Mouse (Mus musculus): ENCODE measurements around the gene 9530053A07Rik.
"Not testable (repeated sequence)": the region's sequence is repeated elsewhere in the genome, so short reads cannot be mapped to it uniquely, and the experiment has no call there.

Gene 9530053A07Rik

GRCm38 (mm10) chr7:28129166-28129565 is at the start of gene 9530053A07Rik:
Gene 9530053A07Rik (plus strand): TSS chr7:28129466.
- no peak for DNase-seq (ENCODE audit: low read depth, low spot score)

GRCm38 (mm10) chr7:28084215-28084614 is 45.1 kb upstream of the 9530053A07Rik start:
- DNase-seq (ENCODE audit: low read depth, low spot score) = no peak

DNA sequence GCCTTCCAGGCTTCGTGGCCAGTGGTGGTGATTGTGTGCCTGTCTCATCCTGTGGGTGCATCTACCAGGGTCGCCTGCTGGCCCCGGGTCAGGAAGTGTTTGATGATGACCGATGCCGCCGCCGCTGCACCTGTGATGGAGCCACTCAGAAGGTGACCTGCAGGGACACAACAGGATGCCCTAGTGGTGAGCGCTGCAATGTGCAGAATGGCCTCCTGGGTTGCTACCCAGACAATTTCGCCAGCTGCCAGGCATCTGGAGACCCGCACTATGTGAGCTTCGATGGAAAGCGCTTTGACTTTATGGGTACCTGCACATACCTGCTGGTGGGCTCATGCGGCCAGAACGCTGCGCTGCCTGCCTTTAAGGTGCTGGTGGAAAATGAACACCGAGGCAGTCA is 43.0 kb upstream of the 9530053A07Rik start:
- no peak for DNase-seq (ENCODE audit: low read depth, low spot score)

GRCm38 (mm10) chr7:28093541-28093940 is 35.7 kb upstream of the 9530053A07Rik start:
- DNase-seq (ENCODE audit: low read depth, low spot score) = no peak

DNA sequence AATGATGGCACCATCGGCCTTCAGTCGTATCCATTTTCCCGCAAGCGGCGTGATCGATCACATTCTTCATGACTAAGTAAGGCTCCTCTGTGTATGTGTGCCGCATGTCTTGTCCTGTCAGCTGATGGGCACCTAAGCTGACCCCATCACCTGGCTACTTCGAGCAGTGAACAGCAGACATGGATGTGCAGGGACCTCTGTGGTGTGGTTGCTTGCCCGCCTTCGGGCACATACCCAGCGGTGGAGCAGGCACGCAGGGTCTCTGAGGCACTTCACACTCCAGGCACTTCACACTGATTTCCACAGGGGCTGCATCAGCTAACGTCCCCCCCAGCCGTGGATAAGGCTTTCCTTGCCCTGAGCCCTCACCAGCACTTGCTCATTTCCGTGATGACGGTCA is 30.2 kb upstream of the 9530053A07Rik start:
- DNase-seq (ENCODE audit: low read depth, low spot score) = no peak

- DNase-seq (ENCODE audit: low read depth, low spot score) = peak; percentile 60
Observed at GRCm38 (mm10) chr7:28100596-28101590, 28.4 kb upstream of the 9530053A07Rik start.

GRCm38 (mm10) chr7:28102936-28103335 is 26.3 kb upstream of the 9530053A07Rik start:
- DNase-seq (ENCODE audit: low read depth, low spot score) = not testable (repeated sequence)

- DNase-seq (ENCODE audit: low read depth, low spot score) = no peak
Observed at GRCm38 (mm10) chr7:28104670-28105069, 24.6 kb upstream of the 9530053A07Rik start.

DNA sequence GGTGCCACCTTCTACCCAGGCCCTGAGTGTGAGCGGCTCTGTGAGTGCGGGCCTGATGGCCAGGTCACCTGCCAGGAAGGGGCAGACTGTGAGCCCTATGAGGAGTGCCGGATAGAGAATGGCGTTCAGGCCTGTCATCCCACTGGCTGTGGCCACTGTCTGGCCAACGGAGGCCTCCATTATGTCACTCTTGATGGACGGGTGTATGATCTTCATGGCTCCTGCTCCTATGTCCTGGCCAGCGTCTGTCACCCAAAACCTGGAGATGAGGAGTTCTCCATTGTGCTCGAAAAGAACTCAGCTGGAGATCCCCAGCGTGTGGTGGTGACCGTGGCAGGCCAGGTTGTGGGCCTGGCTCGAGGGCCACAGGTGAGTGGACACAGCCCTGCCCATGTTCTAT is 23.0 kb upstream of the 9530053A07Rik start:
- DNase-seq (ENCODE audit: low read depth, low spot score) = no peak

DNA sequence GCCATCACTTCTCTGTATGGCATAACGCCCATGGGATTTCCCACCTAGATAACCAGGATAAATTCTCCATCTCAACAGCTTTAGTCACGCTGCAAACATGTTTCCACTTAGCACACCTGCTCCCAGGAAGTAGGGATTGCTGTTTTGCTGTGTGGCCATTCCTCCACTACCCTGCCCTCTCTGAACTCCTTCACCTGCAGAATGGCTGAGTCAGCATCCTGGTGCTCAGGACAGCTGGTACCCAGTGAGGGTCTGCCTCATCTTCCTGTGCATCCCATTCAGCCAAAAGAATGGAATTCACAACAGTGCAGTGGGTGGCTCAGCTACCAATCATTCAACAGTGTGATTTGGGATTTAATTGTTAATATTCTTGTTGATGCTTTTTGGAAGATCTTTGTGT is 14.6 kb upstream of the 9530053A07Rik start:
- no peak for DNase-seq (ENCODE audit: low read depth, low spot score)

DNA sequence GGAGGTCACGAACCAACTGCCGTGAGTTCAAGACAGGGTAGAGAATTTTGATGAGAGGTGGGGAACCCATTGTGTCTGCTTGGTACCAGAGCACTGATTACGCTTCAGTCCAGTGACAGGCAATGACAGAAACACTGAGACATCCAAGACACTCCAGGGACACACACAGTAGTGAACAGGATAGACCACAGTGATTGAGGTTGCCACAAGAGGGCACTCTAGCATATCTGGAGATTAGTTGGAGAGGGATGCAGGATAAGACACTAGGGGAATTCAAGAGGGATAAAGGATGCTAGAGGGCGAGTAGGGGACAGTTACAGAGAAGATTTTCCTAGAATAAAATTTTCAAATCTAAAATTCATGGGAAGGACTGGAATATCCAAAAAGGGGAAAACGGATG is 8.3 kb downstream of the 9530053A07Rik start:
- peak; percentile 36 for DNase-seq (ENCODE audit: low read depth, low spot score)

DNA sequence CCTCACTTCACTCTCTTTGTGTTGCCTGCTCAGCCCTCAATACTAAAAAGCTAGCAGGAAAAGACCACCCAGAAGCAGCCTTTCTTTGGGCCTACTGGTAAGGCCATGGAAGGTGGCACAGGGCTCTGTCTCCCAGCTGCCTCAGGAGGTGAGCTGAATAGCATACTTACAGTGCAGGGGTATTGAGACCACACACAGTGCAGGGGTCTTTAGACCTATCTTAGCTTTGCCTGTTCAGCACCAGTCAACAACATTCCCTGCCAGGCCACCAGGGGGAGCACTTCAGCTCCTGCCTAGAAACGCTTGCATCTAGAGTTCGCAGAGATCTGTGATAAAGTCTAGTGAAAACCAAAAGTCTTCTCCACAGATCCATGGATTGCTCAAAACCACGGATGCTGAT is 19.0 kb downstream of the 9530053A07Rik start:
- no peak for DNase-seq (ENCODE audit: low read depth, low spot score)

GRCm38 (mm10) chr7:28149841-28150240 is 20.6 kb downstream of the 9530053A07Rik start:
- no peak for DNase-seq (ENCODE audit: low read depth, low spot score)

GRCm38 (mm10) chr7:28151584-28152221 is 22.4 kb downstream of the 9530053A07Rik start:
- no peak for DNase-seq (ENCODE audit: low read depth, low spot score)

DNA sequence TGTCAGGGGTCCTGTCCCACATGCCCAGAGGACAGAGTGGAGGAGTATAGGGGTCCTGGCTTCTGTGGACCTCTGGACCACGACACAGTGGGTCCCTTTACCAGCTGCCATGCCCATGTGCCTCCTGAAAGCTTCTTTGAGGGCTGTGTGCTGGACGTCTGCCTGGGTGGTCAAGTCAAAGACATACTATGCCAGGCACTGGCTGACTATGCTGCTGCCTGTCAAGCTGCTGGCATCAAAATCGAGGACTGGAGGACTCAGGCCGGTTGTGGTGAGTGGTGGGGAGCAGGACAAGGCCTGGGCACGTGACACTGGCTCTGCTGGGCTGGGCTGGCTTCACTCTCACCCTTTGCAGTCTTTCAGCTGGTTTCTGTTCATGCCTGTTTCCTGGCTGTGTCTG is 24.3 kb downstream of the 9530053A07Rik start:
- DNase-seq (ENCODE audit: low read depth, low spot score) = not testable (repeated sequence)

DNA sequence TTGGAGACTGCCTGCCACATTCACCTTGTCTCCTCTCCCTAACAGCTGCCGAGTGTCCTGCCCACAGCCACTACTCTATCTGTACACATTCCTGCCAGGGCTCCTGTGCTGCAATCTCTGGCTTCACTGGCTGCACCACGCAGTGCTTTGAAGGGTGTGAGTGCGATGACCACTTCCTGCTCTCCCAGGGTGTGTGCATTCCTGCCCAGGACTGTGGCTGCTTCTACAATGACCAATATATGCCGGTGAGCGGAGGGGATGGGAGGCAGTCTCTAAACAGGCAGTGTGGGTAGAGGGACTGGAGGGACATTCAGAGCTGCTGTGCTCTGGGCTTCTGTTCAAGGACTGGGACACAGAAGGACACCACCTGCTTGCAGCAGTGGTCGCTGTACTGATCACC is 30.0 kb downstream of the 9530053A07Rik start:
- DNase-seq (ENCODE audit: low read depth, low spot score) = no peak

GRCm38 (mm10) chr7:28159893-28160292 is 30.6 kb downstream of the 9530053A07Rik start:
- DNase-seq (ENCODE audit: low read depth, low spot score) = no peak

DNA sequence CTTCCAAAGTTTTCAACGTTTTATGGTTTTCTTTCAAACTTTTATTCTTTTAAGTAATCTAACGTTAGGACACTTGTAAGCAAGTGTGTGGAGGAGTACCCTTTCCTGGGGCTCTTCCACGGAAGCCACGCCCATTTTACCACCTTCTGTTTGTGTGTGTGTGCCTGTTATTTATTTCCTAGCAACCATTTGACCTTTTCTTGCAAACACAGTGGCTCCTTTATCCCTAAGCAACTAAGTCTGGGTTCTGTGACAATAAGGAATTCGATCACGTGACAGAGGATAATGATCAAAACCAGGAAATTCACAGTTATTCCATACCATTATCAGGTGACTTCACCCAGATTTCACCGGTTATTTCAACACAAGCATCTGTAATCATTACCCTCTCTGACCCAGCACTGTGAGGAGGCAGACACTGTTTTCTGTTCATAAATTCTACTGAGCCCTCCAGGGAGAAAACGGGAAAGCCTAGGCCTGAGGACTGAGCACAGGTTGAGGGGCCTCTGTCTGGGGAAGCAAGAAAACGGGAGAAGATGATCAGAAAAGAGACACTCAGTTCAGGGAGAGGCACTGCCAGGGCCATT is 32.0 kb downstream of the 9530053A07Rik start:
- no peak for DNase-seq (ENCODE audit: low read depth, low spot score)

DNA sequence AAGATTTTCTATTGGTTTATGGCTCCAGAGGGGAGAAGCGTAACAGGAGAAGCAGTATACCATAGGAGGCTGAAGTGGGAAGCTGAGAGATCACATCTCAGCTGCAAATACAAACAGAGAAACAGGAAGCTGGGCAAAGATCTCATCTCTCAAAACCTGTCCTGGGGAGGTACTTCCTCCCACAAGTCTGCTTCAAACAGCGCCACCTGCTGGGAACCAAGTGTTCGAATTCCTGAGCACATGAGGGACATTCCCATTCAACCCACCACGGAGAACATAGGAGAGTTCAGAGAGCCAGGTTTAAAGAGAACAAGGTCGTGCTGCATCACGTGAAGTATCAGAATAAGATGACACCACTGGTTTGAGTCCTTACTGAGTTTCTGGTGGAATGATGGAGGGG is 36.1 kb downstream of the 9530053A07Rik start:
- no peak for DNase-seq (ENCODE audit: low read depth, low spot score)

DNA sequence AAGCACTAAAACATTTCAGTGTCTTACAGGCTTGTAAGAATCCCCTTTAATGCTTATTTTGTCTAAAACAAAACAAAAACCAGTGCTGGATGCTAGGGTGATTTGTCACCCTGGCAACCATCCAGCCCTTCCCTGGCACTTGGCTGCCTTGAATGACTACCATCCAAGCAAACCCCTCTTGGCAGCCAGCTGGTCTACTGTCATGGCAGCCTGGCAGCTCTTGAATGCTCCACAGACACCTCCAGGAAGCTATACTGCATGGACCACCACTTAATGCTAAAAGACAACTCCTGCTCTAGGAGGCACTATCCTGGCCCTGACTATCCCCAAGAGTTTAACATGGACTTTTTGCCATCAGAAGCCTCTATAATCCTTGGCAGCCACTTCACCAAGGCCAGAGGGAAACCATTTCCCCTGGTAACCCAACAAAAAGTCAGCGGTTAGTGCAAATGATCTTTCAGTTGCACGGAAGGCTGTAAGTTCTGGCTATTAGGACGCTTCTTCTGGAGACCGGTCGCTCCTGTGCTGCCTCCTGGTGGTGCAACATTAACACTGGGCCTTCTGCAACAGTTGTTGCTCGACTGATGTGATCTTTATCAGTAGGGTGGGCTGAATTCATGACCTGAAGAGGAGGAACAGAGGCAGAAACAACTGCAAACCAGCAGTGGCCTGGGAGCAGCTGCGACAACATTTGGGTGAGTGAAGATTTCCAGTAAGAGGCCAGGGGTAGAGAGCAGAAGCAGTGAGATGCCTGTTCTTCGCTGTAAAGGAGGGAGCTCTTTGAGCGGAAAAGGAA is 39.3 kb downstream of the 9530053A07Rik start:
- DNase-seq (ENCODE audit: low read depth, low spot score) = peak; percentile 58

All from WW6 (cell line).